Mouse (Mus musculus) left cerebral cortex, adult 11 months (tissue): ENCODE data around the gene Ano6.

ENCODE experiments used
- DNase-seq: peaks from one replicate; pipeline ENCODE4 v3.0.0; 2022; ENCODE audit warnings: low spot score

Ano6 gene

DNA sequence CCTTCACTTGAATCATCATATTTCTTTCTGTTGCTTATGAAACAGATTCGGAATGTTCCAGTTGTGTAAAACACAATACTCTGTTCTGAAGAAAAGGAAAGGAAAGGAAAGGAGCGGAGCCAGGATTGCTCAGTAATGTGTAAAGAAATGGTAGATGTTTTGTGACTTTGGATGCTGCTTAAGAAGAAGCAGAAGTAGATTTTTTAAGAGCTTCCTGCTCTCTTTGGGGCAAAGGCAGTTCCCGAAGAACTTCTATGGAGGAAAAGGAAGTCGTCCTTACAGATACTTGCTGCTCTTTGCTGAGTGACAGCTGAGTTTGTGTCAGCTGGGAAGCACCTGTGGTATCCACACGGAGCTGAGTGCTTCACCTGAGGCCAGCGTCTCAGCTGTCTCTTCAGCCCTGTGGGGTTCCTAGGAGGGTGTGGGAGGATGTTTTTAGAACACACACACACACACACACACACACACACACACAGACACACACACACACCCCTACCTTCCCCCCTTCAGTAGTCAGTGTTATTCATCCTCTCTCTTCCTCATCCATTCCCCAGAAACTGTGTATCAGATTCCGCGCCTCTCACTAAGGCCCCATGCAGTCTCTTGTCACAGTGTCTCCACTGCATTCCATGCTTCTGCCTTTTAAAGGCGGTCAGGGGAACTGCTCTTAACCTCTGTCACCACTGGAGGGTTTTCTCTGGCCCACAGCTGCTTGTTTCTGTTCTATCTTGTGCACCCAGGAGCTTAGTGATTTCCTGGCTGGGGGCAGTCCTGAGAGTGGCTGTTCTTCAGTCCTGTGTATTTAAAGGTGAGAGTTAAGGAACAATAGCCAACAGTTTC is 6.7 kb downstream of the Ano6 start:
- DNase-seq = no peak

- DNase-seq = no peak
These were observed 7.6 kb downstream of the Ano6 start for GRCm38 (mm10) chr15:95798266-95798665.

GRCm38 (mm10) chr15:95799632-95800031 is 9.0 kb downstream of the Ano6 start:
- no peak for DNase-seq

DNA sequence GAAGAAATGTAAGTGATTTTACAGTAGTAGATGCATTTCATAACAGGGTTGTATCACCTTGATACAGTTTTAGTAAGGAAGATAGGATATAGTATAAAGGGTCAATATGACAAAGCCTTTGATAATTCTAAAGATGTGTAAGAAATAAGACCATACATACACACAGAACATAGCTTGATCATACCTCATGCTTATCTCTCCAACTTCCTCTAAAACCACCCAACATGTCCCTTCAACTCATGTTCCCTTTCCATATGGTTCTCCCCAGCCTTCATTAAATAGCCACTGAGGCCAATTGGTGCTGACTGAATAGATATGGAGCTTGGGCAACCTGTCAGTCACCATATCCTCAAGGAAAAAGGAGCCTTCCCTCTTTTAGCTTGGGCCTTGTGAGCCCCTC is 9.4 kb downstream of the Ano6 start:
- DNase-seq = no peak

- DNase-seq = no peak
These were observed 10.8 kb downstream of the Ano6 start for GRCm38 (mm10) chr15:95801261-95801979.

DNA sequence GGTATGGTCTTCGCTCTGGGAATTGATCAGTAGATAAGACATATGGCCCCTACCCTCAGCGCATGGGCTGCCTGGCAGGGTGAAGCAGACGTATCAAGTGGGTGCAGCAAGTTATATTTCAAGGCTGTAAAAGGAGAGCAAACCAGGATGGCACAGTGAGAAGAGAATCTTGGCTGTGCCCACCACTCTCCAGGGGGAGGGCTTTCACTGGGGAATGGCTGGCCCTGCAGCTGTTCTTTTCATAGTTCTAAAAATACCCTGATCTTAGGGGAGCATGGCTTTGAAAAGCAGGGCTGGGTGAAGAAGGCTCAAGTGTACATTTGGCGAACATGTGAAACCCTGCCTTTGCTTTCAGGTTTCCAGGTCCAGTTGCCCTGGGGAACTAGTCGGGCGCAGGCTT is 11.5 kb downstream of the Ano6 start:
- no peak for DNase-seq

DNA sequence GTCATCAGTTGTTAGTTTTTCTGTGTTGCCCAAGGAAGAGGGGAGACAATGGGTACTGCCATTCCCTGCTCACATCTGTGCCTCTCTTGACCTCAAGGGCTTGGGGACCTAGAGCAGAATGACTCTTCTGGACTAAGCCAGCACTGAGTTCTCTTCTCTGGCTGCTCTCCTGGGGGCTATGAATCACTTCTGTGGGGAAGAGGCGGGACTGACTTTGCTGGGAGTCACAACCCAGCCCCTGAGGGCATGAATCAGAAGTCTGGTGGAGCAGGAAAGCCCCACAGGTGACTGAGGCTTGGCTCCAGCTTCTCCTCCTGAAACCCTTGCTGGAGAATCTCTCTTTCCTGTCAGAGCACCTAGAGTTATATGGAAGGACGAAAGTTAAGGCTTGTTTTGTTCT is 12.1 kb downstream of the Ano6 start:
- DNase-seq = no peak

GRCm38 (mm10) chr15:95803484-95803883 is 12.8 kb downstream of the Ano6 start:
- DNase-seq = no peak

GRCm38 (mm10) chr15:95804255-95804654 is 13.6 kb downstream of the Ano6 start:
- DNase-seq = no peak

GRCm38 (mm10) chr15:95805022-95805471 is 14.4 kb downstream of the Ano6 start:
- DNase-seq = no peak

DNA sequence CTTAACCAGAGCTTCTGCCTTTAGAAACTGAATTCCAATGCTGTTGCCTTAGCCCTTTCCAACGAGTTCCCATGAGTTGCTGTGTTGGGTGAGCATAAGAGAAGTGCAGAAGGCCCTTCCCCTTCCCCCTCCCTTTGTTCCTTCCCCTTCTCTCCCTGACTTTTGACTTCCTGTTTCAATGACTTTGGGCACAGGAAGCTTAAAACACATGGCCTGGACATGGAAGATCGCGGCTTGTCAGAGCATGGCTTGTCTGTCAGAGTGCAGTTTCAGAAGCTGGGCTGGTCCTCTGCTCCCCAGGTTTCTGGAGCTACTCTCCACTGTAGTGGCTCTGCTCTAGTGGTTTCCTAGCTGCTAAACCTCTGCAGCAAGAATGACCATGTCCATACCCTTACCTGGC is 17.3 kb downstream of the Ano6 start:
- DNase-seq = no peak

GRCm38 (mm10) chr15:95810357-95810761 is 19.7 kb downstream of the Ano6 start:
- DNase-seq = no peak

DNA sequence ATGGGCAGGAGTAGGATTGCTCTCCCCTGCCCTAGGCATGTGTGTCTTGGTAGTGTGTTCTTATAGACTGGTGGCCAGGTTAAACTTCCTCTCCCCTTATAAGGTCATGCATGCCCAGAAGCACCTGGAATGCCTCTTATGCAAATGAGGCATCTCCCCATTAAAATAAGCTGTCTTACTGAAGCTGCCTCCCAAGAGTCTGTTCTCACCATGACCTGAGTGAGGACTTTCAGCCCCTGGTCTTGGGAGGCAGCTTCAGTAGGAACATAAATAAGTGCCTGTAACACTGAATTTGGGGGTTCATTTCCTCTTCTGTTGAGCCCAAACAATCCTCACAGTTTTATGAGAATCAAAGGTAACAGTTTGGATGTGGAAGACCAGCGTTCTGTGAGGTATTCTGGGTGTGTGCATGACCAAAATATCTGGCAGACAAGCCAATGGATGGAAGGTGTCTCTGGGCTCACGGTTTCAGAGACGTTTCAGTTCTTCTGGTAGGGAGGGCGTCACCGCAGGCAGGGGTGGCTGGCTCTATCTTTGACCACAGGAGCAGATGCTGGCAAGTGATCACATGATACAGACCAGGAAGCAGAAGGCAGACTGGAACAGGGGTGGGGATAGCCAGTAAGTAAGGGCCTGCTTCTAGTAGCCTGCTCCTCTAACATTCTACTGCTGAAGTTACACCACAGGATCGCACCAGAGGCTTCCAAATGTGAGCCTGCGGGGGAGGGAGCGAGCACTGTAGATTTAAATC is 22.4 kb downstream of the Ano6 start:
- no peak for DNase-seq

DNA sequence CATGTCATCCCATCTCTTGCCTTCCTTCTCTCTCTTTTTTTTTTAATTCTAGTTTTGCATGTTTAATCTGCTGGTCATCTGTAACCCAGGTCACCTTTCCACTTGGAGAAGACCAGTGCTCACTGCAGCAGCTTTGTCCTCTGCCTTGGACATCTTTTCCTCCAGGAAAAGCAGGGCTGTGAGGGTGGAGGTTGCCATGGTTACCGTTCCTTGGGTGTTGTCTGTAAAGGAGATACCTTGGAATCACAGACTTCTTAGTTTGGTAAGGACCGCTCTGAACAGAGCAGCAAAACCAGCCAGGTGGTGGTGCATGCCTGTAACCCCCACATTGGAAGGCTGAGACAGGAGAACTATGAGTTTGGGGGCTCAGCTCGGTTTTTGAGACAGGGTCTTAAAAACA is 26.9 kb downstream of the Ano6 start:
- DNase-seq = no peak

GRCm38 (mm10) chr15:95819249-95820035 is 28.8 kb downstream of the Ano6 start:
- DNase-seq = no peak

- no peak for DNase-seq
These were observed 29.5 kb downstream of the Ano6 start for GRCm38 (mm10) chr15:95820142-95820541.

DNA sequence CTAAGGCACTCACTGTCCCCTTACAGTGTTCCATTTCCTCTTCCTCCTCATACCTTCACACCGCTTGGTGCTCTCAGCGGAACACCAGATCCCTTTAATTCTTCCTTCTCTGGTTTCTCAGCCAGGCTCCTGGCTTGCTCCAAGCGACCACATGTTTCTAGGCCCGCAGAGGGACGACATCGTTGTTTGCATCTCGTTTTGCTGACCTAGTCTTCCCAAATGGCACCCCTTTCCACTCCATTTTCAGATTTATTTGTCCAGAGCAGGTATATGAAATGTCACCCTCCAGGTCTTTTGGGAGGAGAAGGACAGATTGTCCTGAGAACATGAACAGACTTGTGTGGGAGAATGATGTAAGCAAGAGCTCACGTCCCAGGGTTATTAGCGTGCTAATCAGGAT is 30.0 kb downstream of the Ano6 start:
- no peak for DNase-seq

- no peak for DNase-seq
These were observed 31.5 kb downstream of the Ano6 start for GRCm38 (mm10) chr15:95822099-95822498.

DNA sequence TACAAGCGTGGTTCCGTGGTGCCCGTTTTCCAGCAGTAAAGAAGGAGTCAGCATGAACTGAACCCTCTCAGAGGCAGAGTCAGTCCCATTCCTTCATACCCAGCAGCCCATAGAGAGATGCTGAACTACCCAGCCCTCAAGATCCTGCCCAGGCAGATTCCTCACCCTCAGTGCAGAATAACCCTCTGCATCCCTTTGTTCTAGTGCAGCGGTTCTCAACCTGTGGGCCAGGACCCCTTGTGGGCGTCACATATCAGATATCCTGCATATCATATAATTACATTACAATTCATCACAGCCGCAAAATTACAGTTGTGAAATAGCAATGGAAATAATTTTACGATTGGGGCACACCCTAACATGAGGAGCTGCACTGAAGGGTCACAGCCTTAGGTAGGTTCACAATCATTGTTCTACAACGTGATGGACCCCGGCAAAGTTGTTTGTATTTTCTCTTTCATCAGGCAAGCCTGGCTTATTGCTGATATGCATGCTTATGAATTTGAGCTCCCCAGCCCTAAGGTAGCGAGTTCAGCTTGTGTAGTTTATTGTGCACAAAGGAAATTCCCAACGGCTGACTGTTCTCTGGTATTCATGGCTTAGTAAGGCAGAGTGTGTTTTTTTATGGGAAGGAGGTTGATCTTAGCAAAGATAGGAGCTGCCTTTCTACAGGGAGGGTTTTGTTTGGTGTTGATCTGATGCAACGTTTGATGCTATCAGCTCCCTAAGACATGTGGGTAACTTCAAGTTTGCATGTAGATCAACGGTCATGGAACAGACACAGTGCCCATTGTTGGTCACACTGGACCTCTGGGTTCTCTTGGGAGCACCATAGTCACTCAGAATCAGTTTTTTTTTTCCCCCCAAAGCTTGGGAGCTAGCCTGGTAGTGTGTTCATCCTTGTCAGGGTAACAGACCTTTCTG is 33.0 kb downstream of the Ano6 start:
- DNase-seq = no peak

- no peak for DNase-seq
These were observed 35.9 kb downstream of the Ano6 start for GRCm38 (mm10) chr15:95826516-95826915.

DNA sequence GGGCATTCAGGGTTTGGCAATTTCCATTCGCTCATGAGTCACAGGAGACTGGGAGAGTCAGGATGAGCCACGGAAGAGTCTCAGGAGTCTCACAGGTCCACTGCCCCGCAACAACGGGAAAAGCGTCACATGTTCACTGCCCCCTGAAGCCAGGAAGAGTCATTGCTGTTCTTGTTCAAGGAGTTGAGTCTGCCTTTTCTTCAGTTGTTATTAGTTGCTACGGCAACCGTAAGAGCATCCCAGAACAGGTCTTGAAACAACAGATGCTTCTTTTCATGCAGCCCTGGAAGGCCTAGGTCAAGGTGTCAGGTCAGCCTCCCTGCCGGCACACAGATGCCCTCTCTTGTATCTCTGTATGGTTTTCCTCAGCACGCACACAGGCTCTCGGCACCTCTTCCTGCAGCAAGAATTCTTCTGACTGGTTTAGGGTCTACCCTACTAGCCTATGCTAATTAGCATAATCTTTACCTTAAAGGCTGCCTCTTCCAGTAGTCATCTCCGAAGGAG is 36.9 kb downstream of the Ano6 start:
- no peak for DNase-seq
